ENCODE assay signal across 18 mouse cellular contexts in the genomic region with DNA sequence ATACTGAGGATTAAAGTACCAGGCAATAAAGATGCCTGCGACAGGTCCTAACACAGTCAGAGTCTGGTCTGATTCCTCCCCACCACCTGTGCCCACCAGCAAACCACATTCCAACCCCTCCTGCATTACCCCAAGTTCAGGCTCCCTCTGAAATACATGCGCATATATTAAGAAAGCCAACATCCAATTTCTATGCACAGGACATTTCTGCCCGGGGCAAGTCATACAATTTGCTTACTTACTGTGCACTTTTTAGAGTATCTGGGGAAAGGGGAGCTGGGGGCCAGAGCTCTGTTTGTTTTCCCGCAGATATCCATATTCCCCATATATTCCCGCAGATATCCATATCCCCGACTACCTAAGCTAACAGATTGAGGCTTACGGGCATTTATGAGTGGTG.
DNase-seq lines count a peak whose midpoint lies in the region; ATAC-seq lines count a peak whose summit lies in the region.
"Had no signal": no experiment of that assay in that cellular context is flagged by ENCODE, and none has a peak within 500 bp of the region (broad histone marks: within the 10 kb centered on the region; RNA-seq: fewer than 3 reads in every experiment).

No protein-coding gene starts in this region.

- no peaks in the 10 kb centered on the region for H3K36me3 ChIP-seq in midbrain, embryonic 14.5 days (ENCODE audit: control insufficient read depth, insufficient read depth, low read length)
- no peaks in the 10 kb centered on the region for H3K36me3 ChIP-seq in midbrain, embryonic 16.5 days (ENCODE audit: control insufficient read depth, insufficient read depth, low read length)
- H3K36me3 ChIP-seq in neural tube, embryonic 13.5 days: no peaks in the 10 kb centered on the region
- no peaks in the 10 kb centered on the region for H3K36me3 ChIP-seq in neural tube, embryonic 15.5 days
- H3K36me3 ChIP-seq: embryonic facial prominence, embryonic 10.5 days; embryonic facial prominence, embryonic 12.5 days; forebrain, embryonic 15.5 days had no signal

- no peak overlapping the region for H3K9ac ChIP-seq in midbrain, embryonic 14.5 days (replicated peaks; ENCODE audit: low read length)
- H3K9ac ChIP-seq in midbrain, embryonic 16.5 days (ENCODE audit: low read depth, low read length): no peak overlapping the region
- no peak overlapping the region for H3K9ac ChIP-seq in neural tube, embryonic 13.5 days
- H3K9ac ChIP-seq in neural tube, embryonic 15.5 days (replicated peaks): no peak overlapping the region
- H3K9ac ChIP-seq: embryonic facial prominence, embryonic 12.5 days; forebrain, embryonic 13.5 days; forebrain, embryonic 15.5 days; forebrain, postnatal 0 days had no signal

- H3K27me3 ChIP-seq in midbrain, embryonic 14.5 days (ENCODE audit: control insufficient read depth, insufficient read depth, low read length): no peaks in the 10 kb centered on the region
- H3K27me3 ChIP-seq in midbrain, embryonic 16.5 days (ENCODE audit: control insufficient read depth, insufficient read depth, low read depth, low read length): no peaks in the 10 kb centered on the region
- H3K27me3 ChIP-seq in neural tube, embryonic 13.5 days: no peaks in the 10 kb centered on the region
- H3K27me3 ChIP-seq in neural tube, embryonic 15.5 days (replicated peaks): no peaks in the 10 kb centered on the region
- H3K27me3 ChIP-seq: embryonic facial prominence, embryonic 12.5 days; forebrain, embryonic 13.5 days; forebrain, embryonic 15.5 days had no signal

- H3K27ac ChIP-seq in midbrain, embryonic 14.5 days (replicated peaks; ENCODE audit: low read depth, low read length): 0 out of 2 replicates have a peak overlapping the region, but pooled peaks have one; percentile 32
- no peak overlapping the region for H3K27ac ChIP-seq in midbrain, embryonic 16.5 days (ENCODE audit: low read length)
- peak overlapping the region; percentile 38; the same call in 1 of the 2 replicates for H3K27ac ChIP-seq in neural tube, embryonic 13.5 days (replicated peaks)
- H3K27ac ChIP-seq in neural tube, embryonic 15.5 days (replicated peaks): no peak overlapping the region
- H3K27ac ChIP-seq: embryonic facial prominence, embryonic 10.5 days; embryonic facial prominence, embryonic 12.5 days; forebrain, embryonic 13.5 days; forebrain, embryonic 15.5 days had no signal

- no peaks in the 10 kb centered on the region for H3K9me3 ChIP-seq in midbrain, embryonic 14.5 days (ENCODE audit: control insufficient read depth, low read length)
- H3K9me3 ChIP-seq in midbrain, embryonic 16.5 days (replicated peaks; ENCODE audit: control insufficient read depth, low read length, poor library complexity, severe bottlenecking): no peaks in the 10 kb centered on the region
- H3K9me3 ChIP-seq in neural tube, embryonic 13.5 days: no peaks in the 10 kb centered on the region
- H3K9me3 ChIP-seq in neural tube, embryonic 15.5 days (replicated peaks): no peaks in the 10 kb centered on the region
- H3K9me3 ChIP-seq: embryonic facial prominence, embryonic 10.5 days; embryonic facial prominence, embryonic 12.5 days; forebrain, embryonic 15.5 days had no signal

- H3K4me3 ChIP-seq in midbrain, embryonic 14.5 days (replicated peaks; ENCODE audit: low read depth, low read length): no peak overlapping the region
- H3K4me3 ChIP-seq in midbrain, embryonic 16.5 days (ENCODE audit: low read depth, low read length): no peak overlapping the region
- no peak overlapping the region for H3K4me3 ChIP-seq in neural tube, embryonic 13.5 days
- no peak overlapping the region for H3K4me3 ChIP-seq in neural tube, embryonic 15.5 days (replicated peaks)
- H3K4me3 ChIP-seq: embryonic facial prominence, embryonic 10.5 days; embryonic facial prominence, embryonic 12.5 days; forebrain, embryonic 13.5 days; forebrain, embryonic 15.5 days had no signal

- H3K4me1 ChIP-seq in midbrain, embryonic 14.5 days (ENCODE audit: control insufficient read depth, insufficient read depth, low read length): peaks cover 11% of the 10 kb centered on the region; the same call in 1 of the 2 replicates
- H3K4me1 ChIP-seq in midbrain, embryonic 16.5 days (ENCODE audit: control insufficient read depth, insufficient read depth, low read length): peaks cover 4% of the 10 kb centered on the region; the same call in 1 of the 2 replicates
- peaks cover 14% of the 10 kb centered on the region for H3K4me1 ChIP-seq in neural tube, embryonic 13.5 days (replicated peaks)
- H3K4me1 ChIP-seq in neural tube, embryonic 15.5 days: peaks cover 17% of the 10 kb centered on the region
- H3K4me1 ChIP-seq: embryonic facial prominence, embryonic 10.5 days; embryonic facial prominence, embryonic 12.5 days had no signal

- WGBS in midbrain, embryonic 14.5 days: 49% methylated on average over 7 of the region's 7 CpGs
- WGBS in midbrain, embryonic 16.5 days: 62% methylated on average over 7 of the region's 7 CpGs
- 63% methylated on average over 7 of the region's 7 CpGs for WGBS in neural tube, embryonic 13.5 days
- WGBS in neural tube, embryonic 15.5 days: 60% methylated on average over 7 of the region's 7 CpGs

- ATAC-seq in midbrain, embryonic 14.5 days (ENCODE audit: low FRiP score, low TSS enrichment): no peak
- ATAC-seq in midbrain, embryonic 16.5 days: no peak
- 0 out of 2 replicates have a peak, but pooled peaks have one; percentile 23 for ATAC-seq in neural tube, embryonic 13.5 days (ENCODE audit: low read depth)
- ATAC-seq in neural tube, embryonic 15.5 days (ENCODE audit: low FRiP score): no peak
- ATAC-seq: forebrain, embryonic 13.5 days; forebrain, embryonic 15.5 days; forebrain, postnatal 0 days had no signal

- peak; percentile 73 for DNase-seq in midbrain, embryonic 14.5 days
- DNase-seq in lung, postnatal 14 days: no peak
- DNase-seq: adrenal gland, adult 2 months; adrenal gland, postnatal 10 days; adrenal gland, postnatal 25 days; cerebellum, adult 11-12 months; cerebellum, adult 2 months; cerebellum, adult 9-10 months; cerebellum, postnatal 10 days; cerebellum, postnatal 25 days; forebrain, postnatal 0 days had no signal

- H3K4me2 ChIP-seq in midbrain, embryonic 14.5 days (ENCODE audit: low read length): no peak overlapping the region
- no peak overlapping the region for H3K4me2 ChIP-seq in midbrain, embryonic 16.5 days (ENCODE audit: low read length)
- H3K4me2 ChIP-seq in neural tube, embryonic 13.5 days: no peak overlapping the region
- H3K4me2 ChIP-seq in neural tube, embryonic 15.5 days: no peak overlapping the region
- H3K4me2 ChIP-seq: embryonic facial prominence, embryonic 12.5 days; forebrain, embryonic 13.5 days; forebrain, embryonic 15.5 days had no signal

Comparison
In these comparisons a context has a peak if more than half of its experiments do, and no peak if none do; other contexts are left out.
1. H3K27ac ChIP-seq: peak in midbrain, embryonic 14.5 days (single experiment) and neural tube, embryonic 13.5 days (single experiment); none in midbrain, embryonic 16.5 days (single experiment) and neural tube, embryonic 15.5 days (single experiment).